Mouse (Mus musculus) hindbrain, embryonic 15.5 days (tissue): Measurements from ENCODE around the gene Ublcp1. TPM values are rescaled to one million over a fixed set of nuclear protein-coding genes. Genes with fewer than 3 reads are reported as not detected.

Experiments used
- ATAC-seq: fragments of 200-750 bp; cut with Nextera tagmentation; 2 replicates; pipeline ENCODE4 v1.8.0; 2017; ENCODE audit warnings: low read depth, moderate number of reproducible peaks, moderate TSS enrichment; ENCODE audit not compliant: low FRiP score
- H3K27ac ChIP-seq: fragments of 300-500 bp; sonication (generic); replicated peaks from 2 replicates; pipeline ENCODE4 v1.5.1; 2015; ENCODE audit warnings: mild to moderate bottlenecking, inconsistent platforms
- H3K27me3 ChIP-seq: fragments of 300-500 bp; sonication (generic); 2 replicates; pipeline ENCODE4 v1.6.1; 2015; ENCODE audit warnings: control low read depth, inconsistent platforms
- H3K36me3 ChIP-seq: fragments of 300-500 bp; sonication (generic); 2 replicates; pipeline ENCODE4 v1.6.1; 2015; ENCODE audit warnings: control low read depth, inconsistent platforms
- H3K4me1 ChIP-seq: fragments of 300-500 bp; sonication (generic); replicated peaks from 2 replicates; pipeline ENCODE4 v1.6.1; 2015; ENCODE audit warnings: control low read depth, inconsistent platforms
- H3K4me2 ChIP-seq: fragments of 300-500 bp; sonication (generic); 2 replicates; pipeline ENCODE4 v1.6.1; 2015; ENCODE audit warnings: moderate library complexity, mild to moderate bottlenecking, inconsistent platforms
- H3K4me3 ChIP-seq: fragments of 300-500 bp; sonication (generic); 2 replicates; pipeline ENCODE4 v1.5.1; 2015; ENCODE audit warnings: mild to moderate bottlenecking, inconsistent platforms
- H3K9ac ChIP-seq: fragments of 300-500 bp; sonication (generic); 2 replicates; pipeline ENCODE4 v1.6.1; 2015; ENCODE audit warnings: inconsistent platforms
- H3K9me3 ChIP-seq: fragments of 300-500 bp; sonication (generic); 2 replicates; pipeline ENCODE4 v1.6.1; 2016; ENCODE audit warnings: control low read depth, inconsistent platforms
- WGBS: fragments of 180-500 bp; shearing (Covaris S2); methylation state at CpG from one replicate; pipeline ENCODE4 v1.1.7; 2015; 5-methylcytosine and 5-hydroxymethylcytosine counted together
- polyA plus RNA-seq: library from polyadenylated mRNA; unstranded; fragments of >200 nt; fragmentation: Nextera tagmentation; extraction: Ambion mirVana; gene quantifications from 2 replicates; pipeline ENCODE4 v1.2.1, GENCODE M21; 2015

Ublcp1 gene
- polyA plus RNA-seq, result 56.0 and 57.0 TPM in 2 replicates

- Histone ChIP-seq H3K9ac (peak within 1 kb of the TSS; percentile 88), H3K9me3 (no peaks in the 10 kb centered on the region), H3K4me1 (peaks cover 21% of the 10 kb centered on the region), H3K4me2 (peak within 1 kb of the TSS; percentile 81), H3K27ac (peak within 1 kb of the TSS; percentile 85), H3K27me3 (no peaks in the 10 kb centered on the region), H3K4me3 (peak within 1 kb of the TSS; percentile 88), H3K36me3 (peaks cover 3% of the 10 kb centered on the region; the same call in 1 of the 2 replicates)
- WGBS, result under 1% methylated on average over 54 of the region's 54 CpGs
- ATAC-seq, result peak; percentile 96
Measured at GRCm38 (mm10) chr11:44470432-44471336, at the start of gene Ublcp1. Ublcp1 (minus strand) TSS chr11:44470498.

- Histone ChIP-seq H3K9ac (peak overlapping the region; percentile 75), H3K4me1 (peaks cover 39% of the 10 kb centered on the region), H3K36me3 (no peaks in the 10 kb centered on the region), H3K27ac (peak overlapping the region; percentile 93), H3K4me2 (peak overlapping the region; percentile 62), H3K9me3 (no peaks in the 10 kb centered on the region), H3K4me3 (peak overlapping the region; percentile 65), H3K27me3 (no peaks in the 10 kb centered on the region)
- ATAC-seq, result peak; percentile 52
- under 1% methylated on average over 43 of the region's 61 CpGs for WGBS
Measured at GRCm38 (mm10) chr11:44519096-44519949, 49.0 kb upstream of the Ublcp1 start.

- Histone ChIP-seq H3K4me3 (peak within 1 kb of the TSS; percentile 65), H3K36me3 (no peaks in the 10 kb centered on the region), H3K27ac (peak within 1 kb of the TSS; percentile 93), H3K9ac (peak within 1 kb of the TSS; percentile 75), H3K27me3 (no peaks in the 10 kb centered on the region), H3K4me2 (peak within 1 kb of the TSS; percentile 62), H3K4me1 (peaks cover 34% of the 10 kb centered on the region), H3K9me3 (no peaks in the 10 kb centered on the region)
- whole genome bisulfite sequencing, result under 1% methylated on average over 67 of the region's 70 CpGs
- peak; percentile 92 for ATAC-seq
Measured at GRCm38 (mm10) chr11:44518281-44519095, 48.2 kb upstream of the Ublcp1 start, which contains the start of gene Rnf145. Rnf145 (plus strand) TSS chr11:44518964.

GRCm38 (mm10) chr11:44517561-44518280 lies 47.4 kb upstream of the Ublcp1 start:
- no peaks in the 10 kb centered on the region for H3K9me3 ChIP-seq
- H3K9ac ChIP-seq, result peak overlapping the region; percentile 75
- no peaks in the 10 kb centered on the region for H3K36me3 ChIP-seq
- 36% methylated on average over 6 of the region's 6 CpGs for WGBS
- H3K27me3 ChIP-seq, result no peaks in the 10 kb centered on the region
- H3K4me3 ChIP-seq, result peak overlapping the region; percentile 65
- H3K4me2 ChIP-seq, result peak overlapping the region; percentile 62
- H3K27ac ChIP-seq, result peak overlapping the region; percentile 93
- H3K4me1 ChIP-seq, result peaks cover 28% of the 10 kb centered on the region
- ATAC-seq, result no peak

GRCm38 (mm10) chr11:44516362-44516761 lies 46.1 kb upstream of the Ublcp1 start:
- H3K4me2 ChIP-seq, result no peak overlapping the region
- no peak overlapping the region for H3K27ac ChIP-seq
- no peaks in the 10 kb centered on the region for H3K36me3 ChIP-seq
- no peaks in the 10 kb centered on the region for H3K27me3 ChIP-seq
- H3K9ac ChIP-seq, result no peak overlapping the region
- 29% methylated on average over 1 of the region's 1 CpGs for WGBS
- no peak for ATAC-seq
- peaks cover 16% of the 10 kb centered on the region for H3K4me1 ChIP-seq
- H3K4me3 ChIP-seq, result no peak overlapping the region
- H3K9me3 ChIP-seq, result no peaks in the 10 kb centered on the region

- ATAC-seq, result no peak
- WGBS, result 58% methylated on average over 2 of the region's 2 CpGs
- H3K4me3 ChIP-seq, result no peak overlapping the region
- no peaks in the 10 kb centered on the region for H3K9me3 ChIP-seq
- H3K27ac ChIP-seq, result no peak overlapping the region
- no peak overlapping the region for H3K9ac ChIP-seq
- no peaks in the 10 kb centered on the region for H3K36me3 ChIP-seq
- no peak overlapping the region for H3K4me2 ChIP-seq
- H3K4me1 ChIP-seq, result peaks cover 6% of the 10 kb centered on the region
- H3K27me3 ChIP-seq, result no peaks in the 10 kb centered on the region
Measured at GRCm38 (mm10) chr11:44514666-44515065, 44.4 kb upstream of the Ublcp1 start.

- H3K9ac ChIP-seq, result no peak overlapping the region
- H3K4me3 ChIP-seq, result no peak overlapping the region
- H3K9me3 ChIP-seq, result no peaks in the 10 kb centered on the region
- ATAC-seq, result no peak
- no peaks in the 10 kb centered on the region for H3K27me3 ChIP-seq
- no peak overlapping the region for H3K27ac ChIP-seq
- no peaks in the 10 kb centered on the region for H3K36me3 ChIP-seq
- WGBS, result 74% methylated on average over 2 of the region's 2 CpGs
- peaks cover 4% of the 10 kb centered on the region for H3K4me1 ChIP-seq
- H3K4me2 ChIP-seq, result no peak overlapping the region
Measured at GRCm38 (mm10) chr11:44513026-44513422, 42.7 kb upstream of the Ublcp1 start.

- H3K4me3 ChIP-seq, result no peak overlapping the region
- no peaks in the 10 kb centered on the region; the same call in 1 of the 2 replicates for H3K4me1 ChIP-seq
- H3K4me2 ChIP-seq, result no peak overlapping the region
- no peaks in the 10 kb centered on the region for H3K36me3 ChIP-seq
- no peak overlapping the region for H3K27ac ChIP-seq
- WGBS, result 84% methylated on average over 14 of the region's 14 CpGs
- no peak overlapping the region for H3K9ac ChIP-seq
- ATAC-seq, result no peak
- no peaks in the 10 kb centered on the region for H3K9me3 ChIP-seq
- H3K27me3 ChIP-seq, result no peaks in the 10 kb centered on the region
Measured at GRCm38 (mm10) chr11:44512044-44513025, 42.0 kb upstream of the Ublcp1 start.

GRCm38 (mm10) chr11:44510371-44510770 lies 40.1 kb upstream of the Ublcp1 start:
- 86% methylated on average over 7 of the region's 7 CpGs for WGBS
- no peak overlapping the region for H3K27ac ChIP-seq
- H3K4me1 ChIP-seq, result no peaks in the 10 kb centered on the region
- H3K9me3 ChIP-seq, result no peaks in the 10 kb centered on the region
- H3K36me3 ChIP-seq, result no peaks in the 10 kb centered on the region
- no peak overlapping the region for H3K4me2 ChIP-seq
- H3K9ac ChIP-seq, result no peak overlapping the region
- H3K27me3 ChIP-seq, result no peaks in the 10 kb centered on the region
- H3K4me3 ChIP-seq, result no peak overlapping the region
- no peak for ATAC-seq

- Histone ChIP-seq H3K4me1 (no peaks in the 10 kb centered on the region), H3K4me2 (no peak overlapping the region), H3K36me3 (no peaks in the 10 kb centered on the region), H3K9ac (no peak overlapping the region), H3K27ac (no peak overlapping the region), H3K4me3 (no peak overlapping the region), H3K9me3 (no peaks in the 10 kb centered on the region), H3K27me3 (no peaks in the 10 kb centered on the region)
- 89% methylated on average over 2 of the region's 2 CpGs for WGBS
- no peak for ATAC-seq
Measured at GRCm38 (mm10) chr11:44509906-44510305, 39.6 kb upstream of the Ublcp1 start.
